Mouse (Mus musculus): Measurements from ENCODE around the gene Tmem136.

DNA sequence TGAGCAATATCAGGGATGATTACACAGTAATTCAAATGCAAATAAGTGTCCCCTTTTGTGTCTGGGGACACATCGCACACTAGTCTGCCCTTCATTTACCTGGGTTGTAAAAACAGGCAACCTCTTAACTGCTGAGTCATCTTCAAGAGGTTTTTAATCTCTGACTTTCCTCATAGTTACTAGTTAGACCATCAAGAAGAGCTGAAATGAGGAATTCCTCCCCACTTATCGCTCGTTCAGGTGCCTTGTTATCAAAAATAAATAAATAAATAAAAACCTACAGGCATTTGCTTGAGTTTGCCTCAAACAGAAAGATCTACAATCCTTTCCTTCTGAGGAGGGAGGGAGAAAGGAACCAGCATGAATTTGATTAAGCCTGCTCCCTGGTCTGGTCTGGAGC is 7.6 kb downstream of the Tmem136 start:
- TF ChIP-seq EP300 (optimal IDR thresholded peaks at IDR 0.05) = no peak
- TF ChIP-seq CTCF (IDR thresholded peaks at IDR 0.05; ENCODE audit: low read depth) = no peak

All from stomach, postnatal 0 days (tissue).